Mouse (Mus musculus): ENCODE measurements around the gene Sept6.

DNA sequence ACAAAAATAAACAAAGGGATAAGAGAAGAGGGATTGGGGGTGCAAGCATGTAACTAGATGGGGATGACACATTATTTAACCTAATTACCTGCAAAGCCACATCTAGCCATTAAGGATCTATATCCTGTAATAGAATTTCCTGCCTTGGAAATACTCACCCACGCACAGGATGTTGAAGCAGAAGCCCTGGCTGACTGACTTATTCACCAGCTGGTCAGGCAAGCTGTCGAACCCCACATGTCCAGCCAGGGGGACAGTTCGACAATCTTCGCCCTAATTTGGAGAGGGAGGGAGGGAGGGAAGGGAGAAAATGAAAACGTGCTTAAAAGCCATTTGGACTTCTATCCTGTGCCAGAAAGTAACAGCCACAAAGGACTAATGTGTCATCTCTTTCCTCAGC lies 16.7 kb downstream of the Sept6 start:
- no peak for TF ChIP-seq CTCF (IDR thresholded peaks at IDR 0.05; ENCODE audit: low read depth, low read length)
- TF ChIP-seq POLR2AphosphoS5 (IDR thresholded peaks at IDR 0.05; ENCODE audit: insufficient replicate concordance, low read depth, low read length), result no peak
- no peak for TF ChIP-seq GATA1 (IDR thresholded peaks at IDR 0.05; ENCODE audit: borderline replicate concordance, low read length)
